Mouse (Mus musculus): Measurements from ENCODE around the gene Vdac1.
A peak's percentile ranks its signal among the peaks of the same experiment; 100 is the strongest.
"Not testable (repeated sequence)": the region's sequence is repeated elsewhere in the genome, so short reads cannot be mapped to it uniquely, and the experiment has no call there.

Gene Vdac1

DNA sequence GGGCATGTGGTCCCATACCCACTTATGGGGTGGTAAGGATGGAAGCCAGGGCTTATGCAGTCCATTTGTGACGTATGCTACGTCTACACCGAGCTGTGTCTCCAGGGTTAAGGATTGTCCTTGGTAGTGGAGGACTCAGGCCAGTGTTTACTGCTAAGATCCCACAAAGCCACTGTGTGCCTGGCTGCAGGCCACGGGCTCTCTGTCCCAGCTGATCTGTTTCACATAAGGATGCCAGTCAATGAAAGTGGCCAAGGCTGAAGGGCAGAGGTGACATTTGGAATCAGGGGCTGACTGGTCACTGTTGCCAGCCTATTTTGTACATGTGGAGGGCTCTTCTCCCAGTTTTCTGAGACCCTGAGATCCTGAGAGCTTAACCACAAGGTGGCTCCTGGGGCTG lies 16.9 kb downstream of the Vdac1 start:
- no peak for DNase-seq

DNA sequence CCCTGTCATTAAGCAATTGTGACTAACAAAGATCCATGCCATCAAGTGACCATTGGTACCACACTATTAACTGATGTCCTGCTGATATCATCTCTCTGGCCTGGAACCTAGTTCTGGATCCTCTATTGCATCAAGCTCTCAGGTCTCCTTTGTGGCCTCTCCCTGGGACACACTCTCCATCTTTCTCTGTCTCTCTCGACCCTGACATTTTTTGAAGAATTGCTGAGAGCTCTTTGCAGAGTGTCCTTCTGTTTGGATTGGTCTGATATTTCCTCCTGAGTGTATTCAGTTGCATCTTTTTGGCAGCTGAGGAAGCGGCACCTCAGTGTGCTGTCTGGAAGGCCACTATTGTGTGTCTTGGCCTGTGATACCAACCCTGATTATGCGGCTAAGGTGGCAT lies 18.6 kb downstream of the Vdac1 start:
- no peak for DNase-seq

DNA sequence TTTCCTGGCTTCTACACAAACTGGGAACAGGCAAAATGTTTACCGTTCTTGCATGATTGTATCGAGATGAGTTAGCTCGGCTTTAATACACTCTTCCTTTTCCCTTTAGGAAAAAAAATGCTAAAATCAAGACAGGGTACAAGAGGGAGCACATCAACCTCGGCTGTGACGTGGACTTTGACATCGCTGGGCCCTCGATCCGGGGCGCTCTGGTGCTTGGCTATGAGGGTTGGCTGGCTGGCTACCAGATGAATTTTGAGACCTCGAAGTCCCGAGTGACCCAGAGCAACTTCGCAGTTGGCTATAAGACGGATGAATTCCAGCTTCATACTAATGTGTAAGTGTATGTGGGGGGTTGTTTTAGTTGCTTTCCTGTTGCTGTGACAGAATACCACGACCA lies 23.1 kb downstream of the Vdac1 start:
- no peak for DNase-seq

DNA sequence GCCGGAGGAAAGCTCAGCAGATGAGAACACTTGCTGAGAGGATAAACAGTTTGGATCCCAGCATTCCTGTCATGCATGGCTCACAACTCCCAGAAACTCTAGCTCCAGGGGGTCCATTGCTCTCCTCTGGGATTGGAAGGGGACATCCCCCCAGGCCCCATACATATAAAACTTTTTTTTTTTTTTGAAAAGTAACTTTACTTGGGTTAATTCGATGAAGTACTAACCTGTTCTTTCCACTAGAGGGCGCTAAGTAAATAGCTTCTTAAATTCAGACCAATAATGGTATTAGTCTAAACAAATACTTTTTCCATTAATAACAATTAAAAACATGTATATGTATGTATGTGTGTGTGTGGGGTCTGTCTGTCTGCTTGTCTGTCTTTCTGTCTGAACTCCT lies 24.0 kb downstream of the Vdac1 start:
- DNase-seq: no peak

DNA sequence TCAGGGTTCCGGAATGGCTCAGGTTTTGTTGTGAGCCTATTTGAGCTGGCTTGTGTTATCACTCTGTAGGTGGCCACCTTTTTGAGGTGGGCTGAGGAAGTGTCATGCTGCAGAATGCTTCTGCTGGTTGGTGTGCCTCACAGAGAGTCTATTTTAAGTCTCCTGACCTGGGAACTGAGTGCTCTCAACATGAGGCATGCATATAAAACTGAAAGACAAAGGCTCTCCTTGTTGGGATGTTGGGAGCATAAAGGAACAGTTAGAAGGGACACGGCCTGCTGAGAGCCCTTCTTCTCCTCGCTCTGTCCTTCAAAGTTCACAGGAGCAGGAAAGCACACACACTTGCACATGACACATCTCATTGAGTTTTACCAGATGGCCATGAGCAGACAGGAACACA lies 26.2 kb downstream of the Vdac1 start:
- no peak for DNase-seq

DNA sequence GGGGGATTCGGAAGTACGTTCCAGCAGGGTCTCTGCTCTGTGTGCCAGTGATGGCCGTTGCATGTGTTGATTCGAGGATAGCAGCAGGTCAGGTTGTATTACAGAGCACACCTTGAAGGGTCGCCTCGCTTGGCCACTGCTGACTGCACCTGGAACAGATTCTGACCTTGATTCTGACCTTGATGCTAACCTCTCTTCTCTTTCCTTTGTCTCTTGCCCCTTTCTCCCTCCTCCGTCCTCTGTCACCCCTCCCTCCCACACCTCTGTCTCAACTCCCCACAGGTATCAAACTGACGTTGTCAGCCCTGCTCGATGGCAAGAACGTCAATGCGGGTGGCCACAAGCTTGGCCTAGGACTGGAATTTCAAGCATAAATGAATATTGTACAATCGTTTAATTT lies 27.5 kb downstream of the Vdac1 start:
- no peak for DNase-seq

DNA sequence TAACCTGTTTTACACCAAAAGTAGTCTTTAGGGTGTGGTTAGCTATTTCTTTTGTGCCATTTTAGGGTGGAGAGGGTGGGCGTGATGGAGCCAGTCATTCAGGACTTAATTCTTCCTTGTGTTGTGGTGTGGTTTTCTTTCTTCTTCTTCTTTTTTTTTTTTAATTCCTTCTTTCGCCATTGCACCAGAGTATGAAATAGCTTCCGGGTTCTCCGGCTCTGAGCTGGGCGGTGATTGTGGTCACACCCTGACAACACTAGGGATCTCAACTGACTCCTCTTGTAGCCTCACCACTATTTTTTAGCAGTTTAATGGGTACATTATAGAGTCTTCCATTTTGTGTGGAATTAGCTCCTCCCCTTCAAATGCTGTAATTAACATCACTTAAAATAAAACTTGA lies 28.3 kb downstream of the Vdac1 start:
- not testable (repeated sequence) for DNase-seq

DNA sequence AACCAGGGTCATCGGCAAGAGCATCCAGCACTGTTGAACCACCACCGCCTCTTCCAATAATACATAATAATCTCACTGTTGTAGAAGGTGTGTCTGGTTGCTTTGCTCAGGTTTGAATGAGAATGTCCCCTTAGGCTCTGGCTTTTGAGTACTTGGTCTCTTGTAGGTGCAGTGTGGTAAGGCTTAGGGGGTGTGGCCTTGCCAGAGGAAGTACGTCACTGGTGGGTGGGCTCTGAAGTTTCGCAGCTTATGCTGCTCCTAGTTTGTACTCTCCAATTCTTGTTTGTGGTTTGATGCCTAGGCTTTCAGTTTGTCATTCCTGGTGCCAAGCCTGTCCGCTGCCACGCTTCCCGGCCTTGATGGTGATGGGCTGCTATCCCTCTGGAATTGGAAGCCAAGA lies 29.3 kb downstream of the Vdac1 start:
- DNase-seq: no peak

DNA sequence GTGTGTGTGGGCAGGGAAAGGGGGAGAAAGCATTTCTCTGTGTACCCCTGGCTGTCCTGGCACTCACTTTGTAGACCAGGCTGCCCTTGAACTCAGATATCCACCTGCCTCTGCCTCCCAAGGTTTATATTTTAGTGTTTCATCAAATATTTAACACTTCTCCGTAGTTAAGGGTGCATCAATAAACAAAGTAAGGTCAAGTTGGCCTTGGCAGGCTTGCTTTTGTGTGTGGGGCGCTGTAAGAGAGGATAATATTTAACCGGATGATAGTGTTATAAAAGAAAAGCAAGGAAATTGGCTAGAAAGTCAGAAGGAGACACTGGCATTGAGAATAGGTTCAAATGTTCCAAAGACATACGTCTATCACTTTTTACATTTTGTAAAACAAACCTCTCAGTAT lies 33.8 kb downstream of the Vdac1 start:
- DNase-seq: no peak

DNA sequence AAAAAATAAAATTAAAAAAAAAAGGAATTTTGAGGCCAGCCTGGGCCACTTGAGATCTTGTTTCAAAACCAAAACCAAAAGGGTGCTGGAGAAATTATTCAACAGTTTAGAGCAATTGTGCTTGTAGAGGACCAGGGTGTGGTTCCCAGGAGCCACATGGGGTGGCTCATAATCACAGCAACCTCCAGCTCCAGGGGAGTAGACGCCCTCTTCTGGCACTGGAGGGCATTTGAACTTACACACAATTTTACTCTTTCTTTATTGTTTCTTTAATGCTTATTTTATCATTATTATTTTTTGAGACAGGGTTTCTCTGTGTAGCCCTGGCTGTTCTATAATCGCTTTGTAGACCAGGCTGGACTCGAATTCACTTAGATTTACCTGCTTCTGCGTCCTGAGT lies 34.7 kb downstream of the Vdac1 start:
- DNase-seq: no peak

DNA sequence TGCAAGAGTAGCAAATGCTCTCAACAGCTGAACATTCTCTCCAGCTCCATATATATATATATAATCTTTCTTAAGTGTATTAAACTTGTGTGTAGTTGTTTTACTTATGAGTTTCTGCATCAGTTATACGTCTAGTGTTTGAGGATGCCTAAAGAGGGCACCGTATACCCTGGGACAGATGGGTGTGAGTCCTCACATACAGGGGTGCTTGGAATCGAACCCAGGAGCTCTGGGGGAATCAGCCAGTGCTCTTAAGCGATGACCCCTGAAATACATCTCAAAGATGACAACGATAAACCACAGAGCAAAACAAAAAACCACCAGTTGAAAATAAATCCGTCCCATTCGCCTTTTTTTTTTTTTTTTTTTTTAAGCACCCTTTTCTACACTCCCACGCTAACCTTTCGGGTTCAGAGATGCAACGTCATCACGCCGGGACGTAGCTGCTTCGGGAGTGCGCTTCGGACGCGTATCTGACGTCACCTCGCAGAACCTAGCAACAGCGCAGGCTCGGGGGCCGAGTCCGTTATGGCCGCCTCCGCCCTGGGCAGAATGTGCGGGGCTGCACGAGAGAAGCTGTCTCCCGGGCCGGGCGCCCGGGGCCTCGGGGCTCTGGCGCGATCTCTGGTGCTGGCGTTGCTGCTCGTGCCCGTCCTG lies 35.4 kb downstream of the Vdac1 start, which contains the start of gene 9530068E07Rik:
Gene 9530068E07Rik, plus strand, starts transcription at position 489 of the 657 bp plus-strand sequence.
- DNase-seq: peak; percentile 91

DNA sequence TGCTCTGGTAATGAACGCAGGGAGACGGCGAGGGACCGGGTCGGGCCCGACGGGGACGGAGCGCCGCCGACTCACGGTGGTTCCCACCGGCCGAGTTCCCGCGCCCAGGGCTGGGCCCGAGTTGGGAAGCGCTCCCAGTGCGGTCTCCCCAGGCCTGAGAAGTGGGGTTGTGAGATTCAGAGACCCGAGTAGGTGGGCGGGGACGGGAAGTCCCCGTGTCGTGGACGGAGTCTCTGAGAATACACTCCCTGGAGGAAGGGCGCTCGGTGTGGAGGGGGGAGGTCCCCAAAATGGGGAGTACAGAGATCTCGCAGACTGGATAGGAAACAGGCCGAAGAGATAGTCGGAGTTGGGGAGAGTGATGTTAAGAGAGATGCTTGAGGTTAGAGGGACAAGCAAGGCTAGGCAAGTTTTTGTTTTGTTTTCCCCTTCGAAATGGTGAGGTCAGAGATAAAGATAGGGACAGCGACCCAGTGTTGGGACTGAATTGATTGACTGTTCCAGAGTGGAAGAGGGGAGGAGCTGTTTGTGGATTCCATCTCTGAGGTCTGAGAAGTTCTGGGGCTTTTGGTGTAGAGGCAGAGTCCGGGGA lies 36.0 kb downstream of the Vdac1 start:
- no peak for DNase-seq

DNA sequence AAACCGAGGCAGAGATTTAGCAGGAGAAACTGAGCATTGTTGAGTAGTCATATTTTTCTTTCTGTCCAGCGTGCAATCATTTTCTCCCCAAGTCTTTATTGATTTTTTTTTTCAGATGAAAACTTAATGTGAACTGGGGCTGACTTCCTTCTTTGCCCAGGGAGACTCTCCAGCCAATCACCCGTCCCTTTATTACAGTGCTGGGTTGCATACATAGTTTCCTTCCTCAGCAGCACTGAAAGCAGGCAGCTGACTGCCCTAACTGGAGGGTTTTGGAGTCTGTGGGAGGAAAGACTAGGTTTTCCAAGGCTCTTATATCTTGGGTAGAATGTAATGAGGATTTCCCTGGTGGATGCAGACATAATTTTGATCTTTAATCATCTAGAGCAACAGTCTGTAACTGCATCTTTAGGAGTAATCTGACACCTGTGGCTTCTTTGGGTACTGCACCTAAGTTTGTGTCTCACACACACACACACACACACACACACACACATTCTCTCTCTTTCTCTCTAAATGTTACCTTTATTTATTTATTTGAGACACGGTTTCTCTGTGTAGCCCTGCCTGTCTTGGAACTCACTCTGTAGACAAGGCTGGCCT lies 36.8 kb downstream of the Vdac1 start:
- no peak for DNase-seq

DNA sequence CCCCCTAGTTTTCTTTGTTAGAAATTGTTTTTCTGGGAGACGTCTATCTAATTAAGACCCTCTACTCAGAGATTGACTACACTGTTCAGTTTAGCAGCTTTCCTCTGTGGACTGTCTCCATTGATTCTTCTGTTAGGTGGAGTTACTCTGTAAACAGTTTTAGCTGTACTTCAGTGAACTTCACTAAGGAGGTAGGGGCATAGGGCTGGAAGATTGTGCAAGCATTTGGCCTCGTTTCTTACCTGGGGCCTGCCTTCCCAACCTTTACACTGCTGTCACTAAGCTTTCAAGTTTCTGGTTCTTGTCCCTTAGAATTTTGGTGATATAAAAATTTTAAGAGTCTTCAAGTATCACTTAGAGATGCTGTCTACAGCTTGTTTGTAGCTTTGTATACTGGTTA lies 40.8 kb downstream of the Vdac1 start:
- no peak for DNase-seq

DNA sequence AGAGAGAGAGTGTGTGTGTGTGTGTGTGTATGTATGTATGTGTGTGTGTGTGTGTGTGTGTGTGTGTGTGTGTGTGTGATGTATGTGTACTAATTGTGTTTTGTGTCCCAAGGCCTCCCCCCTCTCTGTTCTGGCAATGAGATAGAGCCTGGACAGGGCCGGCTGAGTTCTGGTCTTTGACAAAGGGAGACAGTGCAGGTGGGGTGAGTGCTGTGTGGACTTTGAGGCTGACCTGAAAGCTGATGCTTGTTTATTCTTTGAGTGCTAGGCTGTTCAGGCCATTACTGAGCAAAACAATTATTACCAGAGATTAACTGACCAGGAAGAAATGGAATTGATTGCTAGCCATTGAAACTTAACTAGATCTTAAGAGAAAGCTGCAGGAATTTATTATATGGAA lies 41.9 kb downstream of the Vdac1 start:
- no peak for DNase-seq

DNA sequence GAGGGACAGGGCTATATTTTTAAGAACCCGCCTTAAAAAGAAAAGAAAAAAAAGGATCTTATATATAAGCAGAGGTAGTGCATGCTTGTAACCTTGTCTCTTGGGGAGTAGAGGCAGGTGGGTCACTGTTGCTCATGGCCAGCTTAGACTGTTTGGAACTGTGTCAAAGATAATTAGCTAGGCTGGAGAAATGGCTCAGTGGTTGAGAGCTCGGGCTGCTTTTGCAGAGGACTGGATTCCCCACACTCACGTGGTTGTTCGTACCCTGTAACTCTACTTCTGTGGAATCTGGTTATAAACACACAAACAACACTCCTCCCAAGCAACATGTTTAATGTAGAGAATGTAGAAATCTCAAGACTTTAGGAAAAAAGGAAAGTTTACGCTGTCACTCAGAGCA lies 43.5 kb downstream of the Vdac1 start:
- DNase-seq: no peak

DNA sequence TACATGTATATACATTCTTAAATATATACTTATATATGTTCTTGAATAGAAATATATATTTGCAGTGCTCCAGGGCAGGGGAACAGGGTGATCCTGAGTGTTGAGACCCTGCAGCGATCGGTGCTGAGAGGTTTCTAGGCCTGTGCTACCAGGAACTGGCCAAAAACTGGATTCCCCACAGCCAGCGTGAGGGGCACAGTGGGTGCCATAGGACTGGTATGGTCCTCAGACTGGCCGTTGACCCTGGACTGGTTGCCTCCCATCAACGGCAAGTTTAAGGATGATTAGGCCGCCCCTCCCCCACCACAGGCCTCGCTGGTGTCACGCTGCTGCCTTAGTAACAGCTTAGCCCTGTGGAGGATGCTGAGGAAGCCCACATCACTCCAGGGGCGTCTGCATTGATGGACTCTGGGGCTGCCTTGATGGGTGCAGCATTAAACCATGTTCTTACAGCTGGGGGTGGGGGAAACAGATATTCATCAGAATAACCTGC lies 44.6 kb downstream of the Vdac1 start:
- DNase-seq: no peak

DNA sequence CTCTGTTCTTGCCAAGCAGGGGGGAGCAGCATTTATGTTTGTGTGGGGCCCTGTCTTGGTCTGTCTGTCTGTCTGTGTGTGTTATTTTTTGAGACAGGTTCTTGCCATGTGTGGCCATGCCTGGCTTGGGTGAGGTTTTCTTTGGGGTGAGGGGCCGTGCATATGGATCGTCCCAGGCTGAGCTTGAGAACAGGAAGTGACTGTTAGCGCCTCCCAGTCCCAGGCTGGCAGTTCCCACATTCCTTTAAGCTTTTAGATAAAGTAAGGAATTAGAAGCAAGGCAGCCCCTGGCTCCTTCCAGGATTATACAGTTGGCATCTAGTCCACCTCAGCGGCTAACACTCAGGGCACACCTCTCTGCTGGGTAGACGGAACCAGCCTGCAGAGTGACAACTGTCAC lies 48.7 kb downstream of the Vdac1 start:
- DNase-seq: no peak

DNA sequence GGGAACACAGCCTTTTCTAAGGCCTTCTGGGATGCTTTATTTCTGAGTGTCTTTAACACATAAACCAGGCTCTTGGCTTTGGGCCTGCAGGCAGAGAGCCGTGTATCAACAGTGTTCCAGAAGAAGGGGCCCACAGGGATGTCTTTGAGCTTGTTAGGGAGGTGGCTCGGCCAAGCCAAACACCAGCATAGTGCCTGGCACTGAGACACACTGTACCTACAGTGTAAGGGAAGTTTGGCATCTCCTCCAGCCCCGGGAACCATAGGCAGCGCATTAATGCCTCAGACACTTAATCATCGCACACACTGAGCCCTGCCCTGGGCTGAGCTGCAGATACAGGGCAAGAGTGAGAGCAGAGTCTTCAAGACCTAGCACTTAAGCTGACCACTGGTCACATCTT lies 57.7 kb downstream of the Vdac1 start:
- DNase-seq: no peak

DNA sequence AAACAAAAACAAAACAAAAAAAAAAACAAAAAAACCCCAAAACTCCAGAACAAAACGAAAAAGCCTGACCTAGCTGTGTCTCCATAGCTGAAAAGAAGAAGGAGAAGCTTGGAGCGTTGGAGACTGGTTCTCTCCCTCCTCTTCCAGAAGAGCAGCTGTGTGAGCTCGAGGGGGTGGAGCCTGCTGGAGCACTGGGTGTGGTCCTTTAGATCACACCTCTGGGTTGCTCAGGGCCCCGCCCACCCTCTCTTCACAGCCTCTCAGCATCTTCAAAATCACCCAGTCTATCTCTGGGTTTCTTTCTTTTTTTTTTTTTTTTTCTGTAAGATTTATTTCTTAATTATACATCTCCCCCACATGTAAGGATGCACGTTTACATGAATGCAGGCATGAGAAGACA lies 58.6 kb downstream of the Vdac1 start:
- no peak for DNase-seq

DNA sequence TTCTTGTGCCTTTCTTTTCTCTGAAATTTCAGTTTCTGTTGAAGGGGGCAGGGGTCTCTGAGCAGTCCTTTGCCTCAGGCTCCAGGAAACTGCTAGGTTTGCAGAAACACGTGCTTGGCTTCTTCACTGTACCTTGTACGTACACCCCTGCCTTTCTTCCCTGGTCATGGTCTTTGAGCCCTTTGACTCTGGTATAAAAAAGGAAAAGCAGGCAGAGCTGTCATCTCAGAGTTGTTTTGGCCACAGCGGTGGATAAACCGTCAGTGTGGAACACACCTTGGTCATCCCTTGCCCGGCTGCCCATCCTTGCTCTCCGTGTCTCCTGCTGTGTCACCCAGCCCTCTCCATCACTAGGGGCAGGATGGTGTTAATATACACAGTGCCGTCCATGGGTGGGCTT lies 59.2 kb downstream of the Vdac1 start:
- no peak for DNase-seq

DNA sequence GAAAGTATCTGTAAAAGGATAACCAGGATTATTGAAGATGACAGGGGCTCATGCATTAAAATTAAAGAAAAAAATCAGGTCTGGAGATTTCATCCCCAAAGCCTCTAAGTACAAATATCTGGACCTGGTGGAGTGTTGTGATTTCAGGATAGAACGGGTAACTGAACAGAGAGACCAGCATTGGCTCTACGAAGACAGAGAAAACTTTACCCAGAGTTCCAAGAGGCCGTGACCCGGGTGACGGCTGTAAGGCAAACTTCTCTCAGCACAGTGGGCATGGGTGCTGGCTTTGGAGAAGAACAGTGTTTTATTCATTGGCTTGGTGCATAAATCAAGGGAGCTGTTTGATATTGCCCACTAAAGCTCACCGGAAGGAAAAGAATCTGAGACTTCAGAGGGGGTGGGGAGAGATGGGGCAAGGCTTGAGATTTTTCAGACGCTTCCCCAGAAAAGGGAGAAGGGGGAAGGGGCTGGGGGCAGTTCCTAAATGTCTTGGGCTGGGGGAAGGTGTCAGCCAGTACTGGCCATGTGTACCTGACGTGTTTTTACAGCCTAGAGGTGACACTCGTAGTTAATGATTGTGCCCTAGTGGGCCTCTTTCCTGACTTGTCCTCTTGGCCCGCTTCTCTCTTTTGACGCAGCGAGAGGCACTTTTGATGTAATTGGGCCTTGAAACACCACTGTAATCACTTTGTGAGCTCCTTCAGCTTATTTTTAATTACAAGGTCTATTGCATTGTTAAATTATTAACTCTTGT lies 59.8 kb downstream of the Vdac1 start:
- no peak for DNase-seq

DNA sequence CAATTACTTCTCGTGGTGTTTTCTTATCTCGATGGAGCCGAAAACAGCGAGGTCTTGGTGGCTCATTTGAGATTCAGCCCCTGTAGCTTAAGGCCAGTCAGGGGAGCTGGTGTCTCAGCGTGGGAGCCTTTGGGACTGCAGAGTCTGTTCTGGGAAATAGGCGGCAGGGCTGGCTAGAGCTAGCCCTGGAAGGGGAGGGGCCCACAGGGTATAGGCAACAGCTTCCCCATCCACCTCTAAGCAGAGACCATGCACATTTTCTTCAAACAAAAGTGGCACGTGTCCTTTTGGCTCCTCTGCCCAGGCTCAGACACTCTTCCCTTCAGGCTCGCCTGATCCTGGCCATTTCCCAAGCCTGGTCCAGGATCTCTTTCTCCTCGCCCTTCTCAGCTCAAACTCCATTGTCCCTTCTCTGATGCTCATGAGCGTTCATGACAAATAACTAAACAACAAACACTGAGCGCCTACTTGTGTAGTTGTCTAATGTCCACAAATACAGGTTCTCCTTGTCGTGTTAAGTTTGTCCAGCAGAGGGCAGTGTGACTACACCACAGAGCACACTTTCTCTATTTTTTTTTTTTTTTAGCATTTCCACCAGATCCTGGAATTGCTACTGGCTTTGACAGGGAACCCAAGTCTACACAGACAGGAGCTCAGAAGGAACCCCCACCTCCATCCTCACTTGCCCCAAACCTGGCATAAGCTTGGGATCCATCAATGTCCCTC lies 60.6 kb downstream of the Vdac1 start:
- peak; percentile 75 for DNase-seq
